Mouse (Mus musculus) forebrain, postnatal 0 days (tissue): Measurements from ENCODE around the gene Rad51ap2. TPM values are rescaled to one million over a fixed set of nuclear protein-coding genes. Genes with fewer than 3 reads are reported as not detected.

Experiments used
- ATAC-seq: fragments of 200-750 bp; cut with Nextera tagmentation; 2 replicates; pipeline ENCODE4 v1.8.0; 2017; ENCODE audit warnings: mild to moderate bottlenecking, moderate library complexity
- DNase-seq: peaks from one replicate; pipeline ENCODE4 v3.0.0-alpha.2; 2015
- H3K27ac ChIP-seq: fragments of 300-500 bp; sonication (generic); 2 replicates; pipeline ENCODE4 v1.5.1; 2014; ENCODE audit warnings: low read depth, mild to moderate bottlenecking, antibody characterized with exemption, low read length, moderate library complexity, mixed read lengths
- H3K27me3 ChIP-seq: fragments of 300-500 bp; sonication (generic); 2 replicates; pipeline ENCODE4 v1.6.1; 2014; ENCODE audit warnings: mild to moderate bottlenecking, low read length, mixed read lengths; ENCODE audit not compliant: insufficient read depth
- H3K36me3 ChIP-seq: fragments of 300-500 bp; sonication (generic); 2 replicates; pipeline ENCODE4 v1.6.1; 2014; ENCODE audit warnings: mild to moderate bottlenecking, moderate library complexity; ENCODE audit not compliant: insufficient read depth
- H3K4me1 ChIP-seq: fragments of 300-500 bp; sonication (generic); 2 replicates; pipeline ENCODE4 v1.6.1; 2014; ENCODE audit warnings: antibody characterized with exemption; ENCODE audit not compliant: insufficient read depth
- H3K4me2 ChIP-seq: fragments of 300-500 bp; sonication (generic); 2 replicates; pipeline ENCODE4 v1.6.1; 2014; ENCODE audit warnings: low read depth, mild to moderate bottlenecking, moderate library complexity
- H3K4me3 ChIP-seq: fragments of 300-500 bp; sonication (generic); 2 replicates; pipeline ENCODE4 v1.5.1; 2014; ENCODE audit warnings: low read depth, low read length, mixed read lengths
- H3K9ac ChIP-seq: fragments of 300-500 bp; sonication (generic); 2 replicates; pipeline ENCODE4 v1.6.1; 2014; ENCODE audit warnings: mild to moderate bottlenecking
- H3K9me3 ChIP-seq: fragments of 300-500 bp; sonication (generic); 2 replicates; pipeline ENCODE4 v1.6.1; 2016; ENCODE audit warnings: low read length
- CTCF ChIP-seq: sonication (generic); IDR thresholded peaks from 2 replicates; pipeline ENCODE4 v1.5.1; 2016; ENCODE audit warnings: antibody characterized with exemption, control low read depth, low read depth
- WGBS: fragments of 180-500 bp; shearing (Covaris S2); extraction: QIAGEN DNeasy Blood & Tissue Kit; methylation state at CpG from one replicate; pipeline ENCODE4 v1.1.7; 2014; 5-methylcytosine and 5-hydroxymethylcytosine counted together
- polyA plus RNA-seq: library from polyadenylated mRNA; unstranded; fragments of >200 nt; fragmentation: Nextera tagmentation; extraction: Ambion mirVana; gene quantifications from 2 replicates; pipeline ENCODE4 v1.2.1, GENCODE M21; 2015
- total RNA-seq: library from RNA; depleted of rRNA; stranded (reverse); fragments of >200 nt; gene quantifications from 2 replicates; pipeline ENCODE4 v1.2.3, GENCODE M21; 2014

Rad51ap2 gene
- total and polyA plus RNA-seq, 2 experiments from 2014 or later = 0.79 to 1.4 TPM

DNA sequence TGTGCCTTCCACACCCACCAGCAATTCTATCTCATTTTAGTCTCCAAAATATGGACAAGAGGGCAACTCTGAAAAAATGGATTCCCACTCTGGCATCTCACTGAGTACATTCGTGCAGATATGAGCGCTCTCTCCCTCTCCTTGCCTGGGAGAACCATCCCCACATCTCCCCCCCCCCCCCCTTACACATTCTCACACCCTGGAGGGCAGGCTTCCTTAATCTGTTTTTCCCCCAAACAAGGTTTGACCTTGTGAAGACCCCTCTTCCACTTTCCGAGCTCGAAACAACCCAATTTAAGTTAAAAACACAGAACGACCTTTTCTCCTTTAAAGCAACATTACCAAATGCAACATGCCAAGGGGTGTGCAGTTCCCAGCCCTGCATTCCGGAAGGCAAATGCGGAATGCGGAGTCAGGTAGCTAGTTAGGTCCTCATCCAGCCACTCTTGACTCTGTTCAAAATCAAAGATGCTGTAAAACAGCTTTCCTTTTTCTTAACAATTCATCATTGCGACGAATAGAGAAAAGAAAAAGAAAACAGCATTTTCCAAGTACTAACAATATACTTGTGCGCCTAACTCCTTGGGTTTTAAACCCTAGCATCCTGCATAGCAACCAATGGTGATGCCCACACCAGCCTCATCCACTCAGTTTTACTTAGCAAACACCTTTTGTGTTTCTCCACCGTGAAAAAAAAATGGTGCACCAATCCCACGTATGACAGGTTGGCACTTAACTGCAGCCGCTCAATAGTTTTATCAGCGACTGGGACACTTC is 20.4 kb upstream of the Rad51ap2 start:
- H3K27me3 ChIP-seq = no peaks in the 10 kb centered on the region
- H3K4me2 ChIP-seq = peak overlapping the region; percentile 74
- peak overlapping the region; percentile 39 for H3K9ac ChIP-seq
- DNase-seq (peak; percentile 51), ATAC-seq (no peak)
- H3K4me1 ChIP-seq = peaks cover 16% of the 10 kb centered on the region
- H3K27ac ChIP-seq = peak overlapping the region; percentile 74
- no peak for TF ChIP-seq CTCF
- H3K4me3 ChIP-seq = peak overlapping the region; percentile 51
- WGBS = 6% methylated on average over 15 of the region's 15 CpGs
- H3K36me3 ChIP-seq = no peaks in the 10 kb centered on the region
- H3K9me3 ChIP-seq = no peaks in the 10 kb centered on the region

DNA sequence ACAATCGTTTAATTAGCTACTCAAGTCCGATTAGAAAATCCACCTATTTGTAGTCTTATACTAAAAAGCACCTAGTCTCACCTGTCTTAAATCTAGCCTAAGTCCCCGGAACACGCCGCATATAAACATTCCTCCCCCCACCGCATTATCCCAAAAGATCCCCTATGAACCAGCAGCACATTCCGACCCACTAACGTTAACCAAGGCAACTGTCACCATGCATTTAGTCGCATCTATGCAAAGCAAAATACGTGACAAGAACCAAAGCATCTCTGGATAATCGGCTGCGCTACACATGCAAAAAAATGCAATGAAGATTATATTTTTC is 19.9 kb upstream of the Rad51ap2 start:
- Histone ChIP-seq H3K4me1 (peaks cover 16% of the 10 kb centered on the region), H3K9ac (peak overlapping the region; percentile 39), H3K4me3 (peak overlapping the region; percentile 51), H3K9me3 (no peaks in the 10 kb centered on the region), H3K36me3 (no peaks in the 10 kb centered on the region), H3K27ac (peak overlapping the region; percentile 74), H3K27me3 (no peaks in the 10 kb centered on the region), H3K4me2 (peak overlapping the region; percentile 74)
- DNase-seq (no peak), ATAC-seq (peak; percentile 8; the same call in 1 of the 2 replicates)
- WGBS = under 1% methylated on average over 12 of the region's 12 CpGs
- TF ChIP-seq CTCF = no peak

GRCm38 (mm10) chr12:11436497-11437265 is 19.2 kb upstream of the Rad51ap2 start, which contains the start of gene Vsnl1:
Gene Vsnl1 (minus strand): TSS chr12:11436613.
- Histone ChIP-seq H3K9me3 (no peaks in the 10 kb centered on the region), H3K27me3 (no peaks in the 10 kb centered on the region), H3K4me1 (peaks cover 16% of the 10 kb centered on the region), H3K4me3 (peak within 1 kb of the TSS; percentile 51), H3K36me3 (no peaks in the 10 kb centered on the region), H3K4me2 (peak within 1 kb of the TSS; percentile 74), H3K27ac (peak within 1 kb of the TSS; percentile 74), H3K9ac (peak within 1 kb of the TSS; percentile 39)
- DNase-seq (peak; percentile 94), ATAC-seq (peak; percentile 97)
- 0 out of 2 replicates have a peak, but pooled peaks have one; percentile 4 for TF ChIP-seq CTCF
- 3% methylated on average over 34 of the region's 34 CpGs for WGBS

- ATAC-seq (peak; percentile 33; the same call in 1 of the 2 replicates), DNase-seq (peak; percentile 91)
- no peaks in the 10 kb centered on the region for H3K9me3 ChIP-seq
- peaks cover 15% of the 10 kb centered on the region for H3K4me1 ChIP-seq
- peak overlapping the region; percentile 74 for H3K4me2 ChIP-seq
- no peaks in the 10 kb centered on the region for H3K27me3 ChIP-seq
- WGBS = 13% methylated on average over 17 of the region's 17 CpGs
- TF ChIP-seq CTCF = peak; percentile 78
- H3K27ac ChIP-seq = peak overlapping the region; percentile 74
- H3K9ac ChIP-seq = peak overlapping the region; percentile 39
- no peaks in the 10 kb centered on the region for H3K36me3 ChIP-seq
- H3K4me3 ChIP-seq = peak overlapping the region; percentile 51
Measured at GRCm38 (mm10) chr12:11437266-11437906, 18.5 kb upstream of the Rad51ap2 start.

GRCm38 (mm10) chr12:11437907-11438447 is 17.9 kb upstream of the Rad51ap2 start:
- H3K9ac ChIP-seq = no peak overlapping the region

DNA sequence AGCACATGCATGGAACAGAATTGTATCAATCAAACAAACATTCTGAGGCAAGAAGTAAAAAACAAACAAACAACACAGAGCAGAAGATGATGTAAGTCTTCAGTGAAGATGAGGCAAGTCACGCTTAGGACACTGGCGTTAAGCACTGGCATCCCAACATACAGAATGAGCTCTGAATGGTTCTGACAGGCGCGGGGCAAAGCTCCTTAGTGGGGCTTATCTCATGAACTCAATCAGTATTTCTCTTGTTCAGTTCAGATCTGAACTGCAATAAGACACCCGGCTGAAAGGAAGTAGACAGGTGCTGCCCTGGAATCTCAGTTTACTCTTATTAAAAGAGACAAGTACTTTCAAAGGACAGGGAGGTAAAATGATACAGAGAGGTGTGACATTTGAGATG is 1.7 kb upstream of the Rad51ap2 start:
- no peak overlapping the region for H3K27ac ChIP-seq
- DNase-seq (no peak), ATAC-seq (no peak)
- no peaks in the 10 kb centered on the region for H3K4me1 ChIP-seq
- no peaks in the 10 kb centered on the region for H3K27me3 ChIP-seq
- H3K9me3 ChIP-seq = no peaks in the 10 kb centered on the region
- no peaks in the 10 kb centered on the region for H3K36me3 ChIP-seq
- no peak overlapping the region for H3K9ac ChIP-seq
- TF ChIP-seq CTCF = no peak
- no peak overlapping the region for H3K4me3 ChIP-seq
- WGBS = 67% methylated on average over 5 of the region's 5 CpGs
- H3K4me2 ChIP-seq = no peak overlapping the region

More at GRCm38 (mm10) chr12:11437907-11438447, 17.9 kb upstream of the Rad51ap2 start:
- DNase-seq (peak; percentile 34), ATAC-seq (no peak)
- no peaks in the 10 kb centered on the region for H3K9me3 ChIP-seq
- no peaks in the 10 kb centered on the region for H3K36me3 ChIP-seq
- peak overlapping the region; percentile 51 for H3K4me3 ChIP-seq
- TF ChIP-seq CTCF = no peak
- H3K27me3 ChIP-seq = no peaks in the 10 kb centered on the region
- peaks cover 10% of the 10 kb centered on the region for H3K4me1 ChIP-seq
- 23% methylated on average over 23 of the region's 23 CpGs for WGBS
- H3K27ac ChIP-seq = no peak overlapping the region
- peak overlapping the region; percentile 74 for H3K4me2 ChIP-seq
